Mouse (Mus musculus) spleen, adult 2 months (tissue): Measurements from ENCODE around the gene Zfp810. TPM values are rescaled to one million over a fixed set of nuclear protein-coding genes. Genes with fewer than 3 reads are reported as not detected.

ENCODE experiments used
- DNase-seq, 2 experiments: peaks; one replicate each; pipeline versions ENCODE4 v3.0.0 to v3.0.0-alpha.2; 2012 to 2021; ENCODE audit warnings: low spot score in 2 of 2, low read depth in 1 of 2
- H3K27ac ChIP-seq: fragments of 200-500 bp; 2 replicates; pipeline ENCODE4 v1.5.1; 2012; ENCODE audit warnings: low read length, inconsistent platforms; ENCODE audit not compliant: insufficient read depth
- H3K27me3 ChIP-seq: fragments of 200-500 bp; 2 replicates; pipeline ENCODE4 v1.6.1; 2012; ENCODE audit warnings: mild to moderate bottlenecking, moderate library complexity, low read length, inconsistent platforms; ENCODE audit not compliant: control insufficient read depth, insufficient read depth
- H3K36me3 ChIP-seq: fragments of 200-500 bp; 2 replicates; pipeline ENCODE4 v1.6.1; 2012; ENCODE audit warnings: mild to moderate bottlenecking, low read length, inconsistent platforms; ENCODE audit not compliant: control insufficient read depth, insufficient read depth
- H3K4me1 ChIP-seq: fragments of 200-500 bp; 2 replicates; pipeline ENCODE4 v1.6.1; 2011; ENCODE audit warnings: inconsistent platforms; ENCODE audit not compliant: control insufficient read depth, insufficient read depth, insufficient read length
- H3K4me3 ChIP-seq: fragments of 200-500 bp; 2 replicates; pipeline ENCODE4 v1.5.1; 2011; ENCODE audit warnings: mild to moderate bottlenecking, inconsistent platforms; ENCODE audit not compliant: insufficient read depth, insufficient read length; ENCODE audit errors: extremely low read depth
- CTCF ChIP-seq: fragments of 200-500 bp; IDR thresholded peaks from 2 replicates; pipeline ENCODE4 v1.5.1; 2011; ENCODE audit warnings: mild to moderate bottlenecking, inconsistent platforms; ENCODE audit not compliant: insufficient read depth, insufficient read length, insufficient replicate concordance; ENCODE audit errors: extremely low read depth
- POLR2A ChIP-seq: fragments of 200-500 bp; IDR thresholded peaks from 2 replicates; pipeline ENCODE4 v1.6.1; 2011; ENCODE audit warnings: low read depth, low read length, inconsistent platforms
- WGBS: fragments of 180-500 bp; shearing (Covaris S2); methylation state at CpG from one replicate; pipeline ENCODE4 v1.1.7; 2018; 5-methylcytosine and 5-hydroxymethylcytosine counted together
- polyA plus RNA-seq: library from polyadenylated mRNA; depleted of rRNA; stranded (reverse); fragments of >200 nt; gene quantifications from 2 replicates; pipeline ENCODE4 v1.2.3, GENCODE M21; 2012

Zfp810 gene
- polyA plus RNA-seq, 1 experiment = 3.7 TPM

- no peaks in the 10 kb centered on the region for H3K27me3 ChIP-seq
- DNase-seq = no peak
Measured at GRCm38 (mm10) chr9:22268886-22269285, 38.6 kb downstream of the Zfp810 start.

DNA sequence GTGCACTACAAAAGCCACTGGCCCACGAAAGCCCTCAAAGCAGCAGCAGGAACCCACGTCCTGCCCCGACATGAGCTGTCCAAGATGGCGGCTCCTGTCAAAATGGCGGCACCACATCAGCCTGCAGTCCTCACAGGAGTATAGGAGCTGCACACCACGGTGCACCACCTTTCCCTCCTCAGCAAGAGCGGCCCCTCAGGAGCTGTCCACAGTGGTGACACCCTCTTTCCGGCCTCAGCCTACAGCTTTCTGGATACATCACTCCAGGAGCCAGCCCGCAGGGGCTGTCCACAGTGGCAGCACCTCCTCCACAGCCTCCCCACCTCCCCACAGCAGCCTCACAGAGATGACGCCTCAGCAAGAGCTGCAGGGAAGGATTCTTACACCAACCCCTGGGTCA is 44.8 kb downstream of the Zfp810 start:
- Histone ChIP-seq H3K27ac (no peak overlapping the region), H3K4me1 (peaks cover 4% of the 10 kb centered on the region; the same call in 1 of the 2 replicates), H3K36me3 (no peaks in the 10 kb centered on the region), H3K27me3 (no peaks in the 10 kb centered on the region), H3K4me3 (no peak overlapping the region)
- TF ChIP-seq POLR2A (no peak), CTCF (no peak)
- DNase-seq = no peak
- WGBS = 90% methylated on average over 10 of the region's 10 CpGs

More at GRCm38 (mm10) chr9:22268886-22269285, 38.6 kb downstream of the Zfp810 start:
- Histone ChIP-seq H3K4me3 (no peak overlapping the region), H3K36me3 (no peaks in the 10 kb centered on the region), H3K4me1 (no peaks in the 10 kb centered on the region), H3K27ac (no peak overlapping the region)
- TF ChIP-seq POLR2A = no peak
- no peak for TF ChIP-seq CTCF
- WGBS = 86% methylated on average over 1 of the region's 1 CpGs

GRCm38 (mm10) chr9:22261594-22261993 is 45.9 kb downstream of the Zfp810 start:
- no peak overlapping the region for H3K27ac ChIP-seq
- H3K4me1 ChIP-seq = peaks cover 4% of the 10 kb centered on the region; the same call in 1 of the 2 replicates
- H3K36me3 ChIP-seq = no peaks in the 10 kb centered on the region
- H3K4me3 ChIP-seq = no peak overlapping the region
- no peak for DNase-seq
- no peaks in the 10 kb centered on the region for H3K27me3 ChIP-seq
- 79% methylated on average over 1 of the region's 1 CpGs for WGBS
- TF ChIP-seq CTCF = no peak
- TF ChIP-seq POLR2A = no peak

GRCm38 (mm10) chr9:22260092-22260422 is 47.4 kb downstream of the Zfp810 start:
- DNase-seq = no peak
- TF ChIP-seq POLR2A = no peak
- TF ChIP-seq CTCF = no peak
- 38% methylated on average over 3 of the region's 3 CpGs for WGBS
- peaks cover 4% of the 10 kb centered on the region; the same call in 1 of the 2 replicates for H3K4me1 ChIP-seq
- H3K27me3 ChIP-seq = no peaks in the 10 kb centered on the region
- H3K36me3 ChIP-seq = no peaks in the 10 kb centered on the region
- H3K4me3 ChIP-seq = no peak overlapping the region; the same call in 1 of the 2 replicates
- H3K27ac ChIP-seq = no peak overlapping the region

- Histone ChIP-seq H3K4me1 (peaks cover 4% of the 10 kb centered on the region; the same call in 1 of the 2 replicates), H3K36me3 (no peaks in the 10 kb centered on the region), H3K27me3 (no peaks in the 10 kb centered on the region), H3K27ac (no peak within 1 kb of the TSS), H3K4me3 (peak within 1 kb of the TSS; percentile 65)
- WGBS = 1% methylated on average over 35 of the region's 35 CpGs
- TF ChIP-seq POLR2A = no peak
- no peak for TF ChIP-seq CTCF
- DNase-seq = peak; percentile 54 to 72
Measured at GRCm38 (mm10) chr9:22259184-22260091, 48.0 kb downstream of the Zfp810 start, which contains the start of gene Zfp599. TSS of gene Zfp599 (minus strand) at chr9:22259895.

DNA sequence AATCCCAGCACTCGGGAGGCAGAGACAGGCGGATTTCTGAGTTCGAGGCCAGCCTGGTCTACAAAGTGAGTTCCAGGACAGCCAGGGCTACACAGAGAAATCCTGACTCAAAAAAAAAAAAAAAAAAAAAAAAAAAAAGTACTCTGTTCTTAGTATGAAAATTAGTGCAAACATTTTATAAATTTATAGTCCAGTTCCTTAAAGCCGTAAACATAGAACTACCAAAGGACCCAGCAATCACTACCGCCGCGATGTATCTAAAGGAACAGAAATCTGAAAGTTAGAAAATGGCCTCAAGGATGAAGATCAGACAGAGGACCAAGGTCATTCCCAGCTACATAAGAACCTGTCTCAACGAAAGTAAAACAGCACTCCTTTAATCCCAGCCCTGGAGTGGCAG is 48.7 kb downstream of the Zfp810 start:
- Histone ChIP-seq H3K36me3 (no peaks in the 10 kb centered on the region), H3K27me3 (no peaks in the 10 kb centered on the region), H3K4me1 (peaks cover 4% of the 10 kb centered on the region; the same call in 1 of the 2 replicates), H3K4me3 (no peak overlapping the region), H3K27ac (no peak overlapping the region)
- no peak for DNase-seq
- TF ChIP-seq CTCF (no peak), POLR2A (no peak)
- 87% methylated on average over 8 of the region's 8 CpGs for WGBS

- WGBS = 86% methylated on average over 4 of the region's 4 CpGs
- H3K4me1 ChIP-seq = peaks cover 4% of the 10 kb centered on the region; the same call in 1 of the 2 replicates
- peaks cover 4% of the 10 kb centered on the region; the same call in 1 of the 2 replicates for H3K36me3 ChIP-seq
- no peaks in the 10 kb centered on the region for H3K27me3 ChIP-seq
- TF ChIP-seq POLR2A = no peak
- TF ChIP-seq CTCF = no peak
- H3K27ac ChIP-seq = no peak overlapping the region
- no peak overlapping the region for H3K4me3 ChIP-seq
- no peak for DNase-seq
Measured at GRCm38 (mm10) chr9:22256579-22256978, 50.9 kb downstream of the Zfp810 start.
